Mouse (Mus musculus) neutrophil, adult 83 days (primary cell): ENCODE data around the gene Muc16. TPM values are rescaled to one million over a fixed set of nuclear protein-coding genes. Genes with fewer than 3 reads are reported as not detected.

ENCODE experiments used
- total RNA-seq, 2 experiments: library from RNA; stranded (reverse); gene quantifications; one replicate each; pipeline ENCODE4 v1.2.4; 2023

The Muc16 gene
- total RNA-seq: not detected

DNA sequence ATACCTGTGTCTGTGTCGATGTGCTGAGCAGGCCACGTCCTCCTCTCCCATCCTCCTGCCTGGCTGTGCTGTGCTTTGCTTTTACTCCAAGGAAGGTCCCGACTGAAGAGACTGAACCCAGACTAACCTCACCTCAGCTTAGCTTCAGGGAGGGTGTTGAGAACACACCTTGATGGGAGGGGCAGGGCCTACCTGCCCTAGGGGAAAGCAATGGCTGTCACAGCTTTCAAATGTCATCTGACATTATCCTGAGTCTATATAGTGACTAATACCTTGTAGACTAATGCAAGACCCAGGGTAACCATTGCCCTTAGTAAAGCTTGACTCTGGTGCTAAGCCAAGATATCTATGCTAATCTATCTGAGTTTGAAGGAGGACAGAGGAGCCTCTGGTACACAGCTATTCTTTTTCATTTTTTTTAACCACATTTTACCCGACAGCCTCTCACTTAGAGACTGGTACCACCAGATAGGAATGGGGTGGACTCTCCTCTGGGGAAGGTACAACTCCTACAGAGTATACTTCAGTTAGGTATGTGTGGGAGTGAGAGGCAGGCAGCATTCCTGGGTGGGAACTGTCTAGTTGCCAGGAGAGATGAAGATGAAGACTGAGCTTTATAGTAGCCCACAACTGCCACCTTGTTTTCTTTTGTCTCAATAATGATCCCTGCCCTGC is at the start of gene Muc16:
Gene Muc16 (minus strand): TSS at position 51 of the 675 bp plus-strand sequence.

DNA sequence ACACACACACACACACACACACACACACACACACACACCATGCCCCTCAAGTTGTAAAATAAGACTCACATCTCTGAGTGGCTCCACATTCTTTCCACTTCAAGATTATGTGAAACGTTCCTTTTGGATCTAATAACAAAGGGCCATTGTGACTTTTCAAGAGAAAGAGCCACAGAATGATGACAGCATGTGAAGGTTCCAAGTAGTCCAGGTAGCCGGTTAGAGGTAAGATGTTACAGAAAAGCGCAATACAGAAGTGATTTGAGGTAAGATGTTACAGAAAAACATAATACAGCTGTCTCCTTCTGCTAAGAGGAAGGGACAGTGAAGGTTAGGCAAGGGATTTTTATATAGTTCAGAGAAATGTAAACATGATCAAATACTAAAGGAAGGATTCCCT is 196.2 kb downstream of the Muc16 start, which contains the start of the genes Zfp558 and Mbd3l1:
Gene Zfp558 (minus strand): TSS at position 101 of the 400 bp plus-strand sequence.
Gene Mbd3l1 (plus strand): TSS at position 192 of the 400 bp plus-strand sequence.

Other genes with a start within 250 kb of the Muc16 start
- gene Mbd3l2, start 243.9 kb downstream of the Muc16 start, total RNA-seq: not detected
- gene Zfp558, start 196.3 kb downstream of the Muc16 start, total RNA-seq: under 1 TPM; 0.24 to 0.50 TPM
- not detected for gene Mbd3l1, start 196.2 kb downstream of the Muc16 start, total RNA-seq
- gene Olfr24, start 89.5 kb upstream of the Muc16 start, total RNA-seq: not detected
- not detected for gene Olfr828, start 145.0 kb upstream of the Muc16 start, total RNA-seq
- not detected for gene Olfr829, start 180.4 kb upstream of the Muc16 start, total RNA-seq
- not detected for gene Olfr830, start 200.2 kb upstream of the Muc16 start, total RNA-seq